Mouse (Mus musculus) embryonic facial prominence, embryonic 11.5 days (tissue): ENCODE data around the gene Ces4a. TPM values are rescaled to one million over a fixed set of nuclear protein-coding genes. Genes with fewer than 3 reads are reported as not detected.
A peak's percentile ranks its signal among the peaks of the same experiment; 100 is the strongest.

ENCODE experiments used
- ATAC-seq: fragments of 200-750 bp; cut with Nextera tagmentation; replicated peaks from 2 replicates; pipeline ENCODE4 v1.8.0; 2017; ENCODE audit warnings: low read depth; ENCODE audit not compliant: insufficient number of reproducible peaks, low FRiP score, low TSS enrichment
- DNase-seq: peaks from one replicate; pipeline ENCODE4 v3.0.0-alpha.2; 2015; ENCODE audit warnings: low spot score
- H3K27ac ChIP-seq: fragments of 300-500 bp; sonication (generic); replicated peaks from 2 replicates; pipeline ENCODE4 v1.5.1; 2014; ENCODE audit warnings: mild to moderate bottlenecking, low read depth, low read length, control low read depth
- H3K27me3 ChIP-seq: fragments of 300-500 bp; sonication (generic); 2 replicates; pipeline ENCODE4 v1.6.1; 2014; ENCODE audit warnings: mild to moderate bottlenecking, low read length, moderate library complexity, mixed read lengths; ENCODE audit not compliant: control insufficient read depth, insufficient read depth
- H3K36me3 ChIP-seq: fragments of 300-500 bp; sonication (generic); replicated peaks from 2 replicates; pipeline ENCODE4 v1.6.1; 2014; ENCODE audit warnings: low read depth, mild to moderate bottlenecking, low read length, moderate library complexity, mixed read lengths; ENCODE audit not compliant: control insufficient read depth, insufficient read depth
- H3K4me1 ChIP-seq: fragments of 300-500 bp; sonication (generic); 2 replicates; pipeline ENCODE4 v1.6.1; 2014; ENCODE audit warnings: low read length, mixed read lengths; ENCODE audit not compliant: control insufficient read depth, insufficient read depth
- H3K4me2 ChIP-seq: fragments of 300-500 bp; sonication (generic); 2 replicates; pipeline ENCODE4 v1.6.1; 2014; ENCODE audit warnings: low read depth, mild to moderate bottlenecking, control low read depth, low read length, moderate library complexity
- H3K4me3 ChIP-seq: fragments of 300-500 bp; sonication (generic); 2 replicates; pipeline ENCODE4 v1.5.1; 2014; ENCODE audit warnings: low read depth, low read length, control low read depth
- H3K9ac ChIP-seq: fragments of 300-500 bp; sonication (generic); replicated peaks from 2 replicates; pipeline ENCODE4 v1.6.1; 2014; ENCODE audit warnings: mild to moderate bottlenecking, control low read depth, low read length
- H3K9me3 ChIP-seq: fragments of 300-500 bp; sonication (generic); replicated peaks from 2 replicates; pipeline ENCODE4 v1.6.1; 2016; ENCODE audit warnings: mild to moderate bottlenecking, low read length, inconsistent platforms, mixed read lengths; ENCODE audit not compliant: control insufficient read depth
- WGBS: fragments of 180-500 bp; shearing (Covaris S2); extraction: QIAGEN DNeasy Blood & Tissue Kit; methylation state at CpG from one replicate; pipeline ENCODE4 v1.1.7; 2014; 5-methylcytosine and 5-hydroxymethylcytosine counted together
- polyA plus RNA-seq: library from polyadenylated mRNA; unstranded; fragments of >200 nt; fragmentation: Nextera tagmentation; extraction: Ambion mirVana; gene quantifications from 2 replicates; pipeline ENCODE4 v1.2.1, GENCODE M21; 2014

Gene Ces4a
- polyA plus RNA-seq, 1 experiment from 2014 or later: not detected

DNA sequence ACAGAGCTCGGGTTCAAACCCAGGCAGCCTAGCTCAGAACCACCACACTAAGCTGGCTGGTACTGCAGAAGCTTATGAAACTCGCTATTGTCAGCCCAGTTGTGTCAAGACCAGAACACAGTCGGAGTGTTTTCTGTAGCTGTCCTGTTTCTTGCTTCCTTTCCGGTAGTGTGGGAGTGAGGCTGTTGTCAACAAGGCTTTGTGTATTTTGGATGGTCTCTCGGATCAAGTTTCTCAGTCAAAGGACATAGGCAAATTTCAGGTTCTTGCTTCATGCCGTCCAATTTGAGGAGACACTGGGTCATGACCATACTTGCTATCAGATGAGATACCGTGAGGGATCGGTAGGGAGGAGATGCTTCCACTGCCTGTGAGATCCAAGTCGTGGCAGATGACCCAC is 1.7 kb upstream of the Ces4a start:
- 85% methylated on average over 9 of the region's 9 CpGs for WGBS
- H3K36me3 ChIP-seq: no peaks in the 10 kb centered on the region
- H3K27ac ChIP-seq: no peak overlapping the region
- no peak overlapping the region for H3K9ac ChIP-seq
- H3K4me1 ChIP-seq: no peaks in the 10 kb centered on the region
- DNase-seq: no peak
- ATAC-seq: no peak
- no peak overlapping the region for H3K4me3 ChIP-seq
- H3K9me3 ChIP-seq: no peaks in the 10 kb centered on the region
- no peak overlapping the region for H3K4me2 ChIP-seq
- H3K27me3 ChIP-seq: no peaks in the 10 kb centered on the region

DNA sequence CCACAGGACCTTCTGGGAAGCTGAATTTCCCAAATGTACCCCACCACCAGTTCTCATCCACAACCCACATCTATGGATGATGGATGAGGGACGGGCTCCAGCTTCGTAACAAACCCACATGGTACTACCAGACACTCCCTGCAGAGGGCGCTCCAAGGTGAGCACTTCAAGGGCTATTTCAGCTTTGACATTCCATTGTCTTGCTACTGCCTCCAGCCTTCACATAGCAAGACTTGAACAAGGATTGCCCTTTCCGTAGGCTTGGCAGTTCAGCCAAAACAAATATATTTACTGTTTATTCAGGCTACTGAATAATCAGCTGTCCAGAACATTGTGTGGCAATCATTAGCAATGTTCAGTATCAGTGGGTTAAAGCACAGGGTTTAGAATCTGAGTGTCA is 6.8 kb downstream of the Ces4a start:
- Histone ChIP-seq H3K4me1 (no peaks in the 10 kb centered on the region), H3K4me3 (no peak overlapping the region), H3K9me3 (no peaks in the 10 kb centered on the region), H3K9ac (no peak overlapping the region), H3K4me2 (no peak overlapping the region), H3K27me3 (no peaks in the 10 kb centered on the region), H3K27ac (no peak overlapping the region), H3K36me3 (no peaks in the 10 kb centered on the region)
- peak; percentile 71 for DNase-seq
- WGBS: 30% methylated on average over 4 of the region's 4 CpGs
- no peak for ATAC-seq

DNA sequence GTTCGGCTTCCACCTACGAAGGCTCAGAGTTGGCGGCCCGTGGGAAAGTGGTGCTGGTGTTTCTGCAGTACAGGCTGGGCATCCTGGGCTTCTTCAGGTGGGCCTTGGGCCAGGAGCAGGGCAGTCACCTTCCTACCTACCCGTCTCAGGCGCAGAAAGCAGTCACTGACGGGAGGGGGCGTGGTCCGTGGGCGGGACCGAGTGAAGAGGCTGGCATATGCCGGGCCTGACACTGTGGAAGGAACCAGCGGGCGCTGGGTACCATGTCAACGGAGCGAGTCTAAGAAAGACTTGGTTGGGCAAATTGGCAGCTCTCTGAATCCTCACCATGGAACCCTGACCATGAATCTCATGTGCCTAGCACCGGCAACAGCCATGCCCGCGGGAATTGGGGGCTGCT is 10.8 kb downstream of the Ces4a start:
- no peak overlapping the region for H3K9ac ChIP-seq
- no peak for DNase-seq
- H3K4me2 ChIP-seq: no peak overlapping the region
- no peak for ATAC-seq
- H3K9me3 ChIP-seq: no peaks in the 10 kb centered on the region
- no peaks in the 10 kb centered on the region for H3K4me1 ChIP-seq
- no peak overlapping the region for H3K27ac ChIP-seq
- H3K27me3 ChIP-seq: no peaks in the 10 kb centered on the region
- no peaks in the 10 kb centered on the region for H3K36me3 ChIP-seq
- H3K4me3 ChIP-seq: no peak overlapping the region
- WGBS: 36% methylated on average over 19 of the region's 19 CpGs

DNA sequence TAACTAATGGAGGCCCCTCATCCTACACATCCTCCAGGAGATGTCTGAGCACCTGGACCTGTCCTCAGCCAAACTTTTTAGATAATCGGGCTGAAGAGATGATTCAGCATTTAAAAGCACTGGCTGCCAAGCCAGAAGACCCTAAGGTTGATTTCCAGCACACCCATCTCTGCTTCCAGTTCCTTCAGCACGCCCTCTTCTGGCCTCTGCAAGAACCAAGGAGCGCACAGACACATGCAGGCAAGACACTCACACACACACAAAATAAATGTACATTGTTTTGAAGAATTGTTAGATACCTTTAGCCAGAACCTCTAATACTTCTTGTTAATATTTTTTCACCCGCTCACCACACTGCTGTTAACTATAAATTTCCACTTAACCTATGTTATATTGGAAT is 20.1 kb downstream of the Ces4a start:
- 62% methylated on average over 4 of the region's 4 CpGs for WGBS
- Histone ChIP-seq H3K4me1 (no peaks in the 10 kb centered on the region; the same call in 1 of the 2 replicates), H3K27ac (no peak overlapping the region), H3K4me3 (no peak overlapping the region), H3K27me3 (no peaks in the 10 kb centered on the region), H3K9me3 (no peaks in the 10 kb centered on the region), H3K9ac (no peak overlapping the region), H3K36me3 (no peaks in the 10 kb centered on the region), H3K4me2 (no peak overlapping the region)
- ATAC-seq (no peak), DNase-seq (no peak)

DNA sequence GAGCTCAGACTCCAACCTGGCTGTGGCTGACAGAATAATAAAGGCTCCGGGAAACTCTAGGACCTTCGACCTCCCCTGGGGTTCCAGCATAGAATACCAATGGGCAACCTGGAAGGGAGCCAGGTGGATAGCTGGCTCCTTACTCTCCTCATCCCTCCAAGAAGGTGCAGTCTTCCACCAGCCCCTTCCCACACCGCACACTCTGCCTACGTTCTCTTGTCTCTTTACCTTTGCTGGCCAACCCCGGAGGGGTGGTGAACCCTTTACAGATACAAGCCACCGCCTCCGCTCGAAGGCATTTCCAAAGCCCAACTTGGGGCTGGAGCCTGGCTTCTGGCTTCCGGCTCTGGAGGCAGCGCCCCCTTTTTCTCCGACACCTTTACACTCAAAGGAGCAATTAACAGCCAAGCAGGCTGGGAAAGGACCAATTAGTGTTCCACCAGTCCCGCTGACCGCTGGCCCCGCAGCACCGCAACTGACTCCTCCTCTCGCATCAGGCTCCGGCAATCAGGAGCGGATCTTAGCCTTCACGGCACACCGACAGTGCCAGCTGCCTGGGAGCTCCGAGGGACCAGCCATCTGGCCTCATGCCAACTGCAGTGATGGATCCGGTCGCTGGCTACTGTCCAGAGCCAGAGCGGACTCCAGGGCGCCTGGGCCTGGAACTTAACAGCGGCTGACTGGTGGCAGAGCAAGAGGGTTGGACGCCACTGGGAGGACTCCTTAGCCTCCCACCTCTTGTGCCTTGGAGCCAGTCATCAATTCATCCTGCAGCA is 21.2 kb downstream of the Ces4a start:
- no peaks in the 10 kb centered on the region for H3K27me3 ChIP-seq
- peak; percentile 63 for DNase-seq
- peak; percentile 61; the same call in 1 of the 2 replicates for ATAC-seq
- H3K27ac ChIP-seq: no peak overlapping the region
- 3% methylated on average over 27 of the region's 27 CpGs for WGBS
- H3K4me3 ChIP-seq: peak overlapping the region; percentile 23
- H3K4me1 ChIP-seq: no peaks in the 10 kb centered on the region; the same call in 1 of the 2 replicates
- H3K9ac ChIP-seq: peak overlapping the region; percentile 44
- H3K9me3 ChIP-seq: no peaks in the 10 kb centered on the region
- H3K4me2 ChIP-seq: peak overlapping the region; percentile 30
- H3K36me3 ChIP-seq: no peaks in the 10 kb centered on the region

DNA sequence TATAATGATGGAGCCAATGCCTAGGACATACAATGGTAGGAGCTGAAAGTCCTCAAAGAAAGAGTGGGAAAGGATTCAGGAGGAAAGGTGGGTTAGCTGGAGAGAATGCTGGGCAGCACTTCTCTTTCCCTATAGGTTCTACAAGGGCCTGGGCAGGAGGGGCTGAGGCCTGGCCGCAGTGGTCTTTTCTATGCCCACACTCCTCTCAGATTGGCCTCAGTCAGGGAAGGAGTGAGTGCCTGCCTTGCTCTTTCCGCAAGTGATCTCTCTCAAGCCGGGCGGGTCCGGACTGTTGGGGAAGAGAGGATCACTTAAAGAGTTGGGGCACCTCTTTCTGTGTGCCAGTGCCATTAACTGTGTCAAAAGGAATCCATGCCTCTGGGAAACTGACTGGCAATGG is 22.7 kb downstream of the Ces4a start:
- no peak overlapping the region for H3K27ac ChIP-seq

DNA sequence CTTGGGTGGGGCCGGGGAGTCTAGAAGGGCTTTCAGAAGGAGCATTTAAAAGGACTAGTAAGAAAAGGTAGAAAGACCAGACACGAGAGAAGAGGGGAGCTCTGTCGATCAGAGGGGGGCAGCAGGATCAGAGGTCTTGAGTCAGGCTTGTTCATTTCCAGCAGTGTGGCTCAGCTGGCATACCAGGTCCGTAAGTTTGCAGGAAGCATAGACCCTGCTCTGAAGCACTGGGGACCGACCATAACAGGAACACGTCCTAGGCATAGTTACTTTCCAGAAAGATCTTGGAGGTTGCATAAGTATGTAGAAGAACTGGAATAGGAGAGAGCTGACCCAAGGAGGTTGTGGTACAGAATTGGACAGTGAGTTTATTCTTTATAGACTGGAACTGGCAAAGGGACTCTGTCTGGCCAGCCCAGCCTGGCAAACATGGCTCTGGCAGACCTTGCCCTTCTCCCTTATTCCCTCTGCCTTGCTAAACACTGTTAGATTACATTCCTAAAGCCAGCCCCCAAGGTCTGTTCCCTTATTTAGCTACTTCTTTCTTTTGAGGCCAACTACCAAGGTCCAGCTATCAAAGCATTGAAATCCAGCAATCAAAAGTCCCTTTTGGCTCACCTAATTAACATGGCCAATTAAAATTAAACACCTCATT is 23.6 kb downstream of the Ces4a start:
- no peak overlapping the region for H3K9ac ChIP-seq
- H3K4me1 ChIP-seq: no peaks in the 10 kb centered on the region; the same call in 1 of the 2 replicates
- WGBS: 84% methylated on average over 6 of the region's 6 CpGs
- H3K9me3 ChIP-seq: no peaks in the 10 kb centered on the region
- no peak for ATAC-seq
- no peaks in the 10 kb centered on the region for H3K27me3 ChIP-seq
- H3K36me3 ChIP-seq: no peaks in the 10 kb centered on the region
- no peak overlapping the region for H3K4me2 ChIP-seq
- no peak overlapping the region for H3K4me3 ChIP-seq
- DNase-seq: no peak
- H3K27ac ChIP-seq: no peak overlapping the region

More for the DNA sequence above, 22.7 kb downstream of the Ces4a start:
- DNase-seq: no peak
- no peak for ATAC-seq
- Histone ChIP-seq H3K4me2 (no peak overlapping the region), H3K27me3 (no peaks in the 10 kb centered on the region), H3K36me3 (no peaks in the 10 kb centered on the region), H3K4me1 (no peaks in the 10 kb centered on the region; the same call in 1 of the 2 replicates), H3K4me3 (no peak overlapping the region), H3K9me3 (no peaks in the 10 kb centered on the region), H3K9ac (no peak overlapping the region)
- 94% methylated on average over 5 of the region's 5 CpGs for WGBS

DNA sequence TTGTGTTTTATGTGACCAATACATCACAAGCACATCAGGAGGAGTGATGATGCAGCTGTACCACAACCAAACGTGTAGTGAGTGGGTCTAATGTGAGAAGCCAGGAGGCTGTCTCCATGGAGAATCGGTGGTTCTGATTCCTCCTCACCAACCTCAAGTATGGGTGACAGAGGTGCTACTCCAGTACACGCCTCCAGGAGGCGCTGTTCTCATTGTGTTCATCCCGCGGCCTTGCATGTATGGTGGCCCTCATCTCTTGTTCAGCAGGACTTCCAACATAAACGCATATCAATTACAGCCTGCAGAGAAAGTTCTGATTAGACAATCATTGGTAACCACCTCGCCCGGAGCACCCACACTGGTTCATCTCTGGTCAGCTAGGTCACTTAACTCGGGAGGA is 26.0 kb downstream of the Ces4a start:
- H3K9me3 ChIP-seq: no peaks in the 10 kb centered on the region
- H3K27ac ChIP-seq: no peak overlapping the region
- H3K4me3 ChIP-seq: no peak overlapping the region
- no peaks in the 10 kb centered on the region for H3K27me3 ChIP-seq
- H3K36me3 ChIP-seq: no peaks in the 10 kb centered on the region
- DNase-seq (peak; percentile 67), ATAC-seq (no peak)
- H3K9ac ChIP-seq: no peak overlapping the region
- H3K4me1 ChIP-seq: no peaks in the 10 kb centered on the region; the same call in 1 of the 2 replicates
- 54% methylated on average over 10 of the region's 10 CpGs for WGBS
- H3K4me2 ChIP-seq: no peak overlapping the region
